Mouse (Mus musculus) brain, embryonic 14.5 days (tissue): ENCODE results near the gene Xrcc6. TPM values are rescaled to one million over a fixed set of nuclear protein-coding genes. Genes with fewer than 3 reads are reported as not detected.
A peak's percentile ranks its signal among the peaks of the same experiment; 100 is the strongest.

Source experiments
- DNase-seq: peaks from one replicate; pipeline ENCODE4 v3.0.0-alpha.2; 2011; ENCODE audit warnings: low read depth
- CTCF ChIP-seq: fragments of 200-500 bp; IDR thresholded peaks from 2 replicates; pipeline ENCODE4 v1.5.1; 2012; ENCODE audit warnings: inconsistent platforms, mild to moderate bottlenecking, moderate library complexity, borderline replicate concordance; ENCODE audit not compliant: insufficient read depth, insufficient read length; ENCODE audit errors: extremely low read depth
- POLR2A ChIP-seq: fragments of 200-500 bp; IDR thresholded peaks from 2 replicates; pipeline ENCODE4 v1.6.1; 2012; ENCODE audit warnings: mild to moderate bottlenecking, inconsistent platforms, borderline replicate concordance; ENCODE audit not compliant: poor library complexity, insufficient read depth, insufficient read length, severe bottlenecking; ENCODE audit errors: extremely low read depth
- polyA plus RNA-seq: library from polyadenylated mRNA; depleted of rRNA; stranded (reverse); fragments of >200 nt; gene quantifications from 2 replicates; pipeline ENCODE4 v1.2.3, GENCODE M21; 2012

Gene Xrcc6
- polyA plus RNA-seq, 1 experiment, result 27.6 TPM

DNA sequence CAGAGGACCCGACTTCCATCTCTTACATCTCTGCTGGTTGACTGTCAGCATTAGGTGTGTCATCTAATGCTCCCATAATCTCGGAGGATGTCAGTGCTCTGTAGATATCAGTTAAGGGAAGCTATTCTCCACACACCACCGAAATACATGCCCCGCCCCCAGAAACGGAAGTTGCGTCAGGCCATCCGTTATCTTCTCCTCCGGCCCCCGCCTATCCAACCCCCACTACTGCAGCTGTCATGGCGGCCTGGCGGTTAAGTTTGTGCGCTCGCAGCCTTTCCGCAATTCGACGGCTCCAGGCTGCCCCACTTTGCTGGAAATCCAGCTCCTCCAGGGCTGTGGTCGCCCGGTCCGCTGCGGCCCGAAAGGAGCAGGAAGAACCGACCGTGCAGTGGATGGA is 7.3 kb upstream of the Xrcc6 start, which contains the start of gene 1700029P11Rik:
Gene 1700029P11Rik, plus strand, starts transcription at position 220 of the 400 bp plus-strand sequence.
- no peak for DNase-seq
- TF ChIP-seq CTCF, result no peak
- no peak for TF ChIP-seq POLR2A

DNA sequence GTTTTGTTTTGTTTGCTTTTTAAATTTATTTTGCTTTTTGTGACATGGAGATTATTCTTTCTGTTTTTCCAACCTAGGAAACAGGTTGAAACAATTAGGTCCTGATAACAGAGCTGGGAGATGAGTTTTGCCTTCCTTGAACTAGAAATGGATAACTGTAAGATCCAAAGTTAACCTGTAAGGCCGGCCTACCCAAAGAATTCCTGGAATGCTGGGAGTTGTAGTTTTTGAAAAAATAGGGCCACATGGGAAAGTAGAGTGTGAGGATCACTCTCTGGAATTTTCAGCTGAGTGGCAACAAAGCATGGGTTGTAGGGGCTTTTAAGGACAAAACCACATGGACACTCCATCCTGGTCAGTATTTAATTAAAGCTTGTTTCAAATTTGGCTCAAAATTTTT is 5.5 kb upstream of the Xrcc6 start:
- no peak for DNase-seq
- TF ChIP-seq CTCF (no peak), POLR2A (no peak)

DNA sequence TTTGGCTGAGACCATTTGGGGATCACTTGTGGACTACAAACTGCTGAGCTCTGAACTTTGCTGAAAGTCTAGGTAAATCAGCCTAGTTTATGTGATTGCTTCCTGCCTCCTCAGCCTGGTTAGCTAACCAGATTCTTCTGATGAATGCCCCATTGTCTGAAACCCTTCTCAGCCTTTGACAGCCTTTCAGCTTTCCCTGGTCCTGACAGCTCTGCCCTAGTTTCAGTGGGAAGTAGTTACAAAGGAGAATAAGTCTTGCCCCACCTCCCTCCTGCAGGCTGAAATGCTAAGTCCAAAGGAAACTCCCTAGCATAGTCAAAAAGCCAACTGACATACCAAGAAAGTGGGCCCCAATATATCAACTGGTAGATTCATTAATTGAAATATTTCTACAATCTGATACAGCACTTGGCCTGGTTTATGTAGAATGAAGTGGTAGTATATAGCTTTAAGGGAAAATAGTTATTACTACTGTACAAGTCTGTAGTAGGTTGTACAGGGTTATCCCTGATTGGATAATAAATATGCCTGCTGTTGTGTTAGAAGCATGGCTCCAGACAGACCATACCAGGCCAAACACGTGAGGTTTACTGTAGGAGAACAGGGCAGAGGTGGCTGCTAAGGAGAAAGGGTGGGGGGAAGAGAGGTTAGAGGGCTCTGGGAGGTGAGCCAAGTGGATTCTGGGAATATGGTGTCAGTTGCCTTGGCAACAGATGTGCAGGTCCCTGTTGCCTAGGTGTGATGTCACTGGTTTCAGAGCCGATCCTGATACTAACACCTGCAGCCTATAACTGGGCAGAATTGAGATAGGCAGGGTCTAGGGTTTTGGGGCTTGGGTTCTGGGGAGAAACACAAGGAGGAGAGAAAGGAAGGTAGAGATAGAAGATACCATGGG is 2.1 kb upstream of the Xrcc6 start:
- DNase-seq, result peak; percentile 82
- no peak for TF ChIP-seq CTCF
- no peak for TF ChIP-seq POLR2A

DNA sequence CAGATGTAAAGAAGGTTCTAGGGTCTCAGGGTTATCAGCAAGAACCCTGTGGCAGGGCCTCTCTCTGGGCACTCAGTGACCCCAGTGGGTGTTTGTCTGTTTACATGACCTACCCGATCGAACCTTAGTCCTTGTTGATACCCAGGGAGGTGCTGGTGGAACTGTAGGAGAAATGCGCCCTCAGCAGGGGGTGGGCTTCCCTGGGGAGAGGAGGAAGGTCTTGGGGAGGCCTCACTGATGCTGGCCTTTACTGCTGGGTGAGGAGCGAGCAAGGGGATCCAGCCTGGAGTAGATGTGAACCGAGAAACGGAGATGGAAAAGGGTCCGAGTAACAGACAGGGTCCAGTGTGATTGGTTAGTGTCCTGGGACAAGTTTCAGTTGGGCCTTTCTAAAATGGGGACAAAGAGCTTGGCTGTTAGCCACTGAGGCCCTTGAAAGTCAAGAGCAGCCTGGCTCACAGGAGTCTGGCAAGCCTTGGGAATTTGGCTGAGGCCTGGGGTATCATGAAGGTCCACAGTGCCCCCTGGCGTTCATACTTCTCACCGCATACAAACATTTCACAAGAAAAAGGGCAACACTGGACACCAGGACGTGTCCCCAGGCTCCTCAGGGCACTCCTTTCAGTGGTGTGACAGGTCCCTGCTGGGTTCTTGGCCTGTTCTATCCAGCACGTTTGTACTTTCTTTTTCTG is 1.9 kb downstream of the Xrcc6 start:
- DNase-seq, result peak; percentile 95
- TF ChIP-seq CTCF (peak; percentile 88), POLR2A (no peak)

DNA sequence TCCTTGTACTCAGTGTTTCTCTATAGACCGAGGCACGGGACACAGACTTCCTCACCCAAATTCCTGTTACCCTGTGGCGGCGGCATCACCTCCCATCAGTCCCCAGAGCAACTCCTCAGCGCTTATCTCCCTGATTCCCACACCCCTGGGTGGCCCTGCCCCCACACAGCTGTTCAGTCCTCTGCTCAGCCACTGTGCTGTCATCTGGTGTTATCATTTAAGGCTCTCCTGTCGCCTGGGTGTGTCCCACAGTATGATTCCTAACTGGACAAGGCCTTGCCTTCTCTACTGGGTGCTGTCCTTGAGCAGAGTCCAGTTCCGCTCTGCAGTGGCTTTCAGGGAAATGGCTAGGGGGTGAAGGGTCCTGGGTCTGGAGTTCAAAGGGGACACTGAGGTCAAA is 2.9 kb downstream of the Xrcc6 start:
- no peak for DNase-seq
- TF ChIP-seq CTCF (no peak), POLR2A (no peak)

DNA sequence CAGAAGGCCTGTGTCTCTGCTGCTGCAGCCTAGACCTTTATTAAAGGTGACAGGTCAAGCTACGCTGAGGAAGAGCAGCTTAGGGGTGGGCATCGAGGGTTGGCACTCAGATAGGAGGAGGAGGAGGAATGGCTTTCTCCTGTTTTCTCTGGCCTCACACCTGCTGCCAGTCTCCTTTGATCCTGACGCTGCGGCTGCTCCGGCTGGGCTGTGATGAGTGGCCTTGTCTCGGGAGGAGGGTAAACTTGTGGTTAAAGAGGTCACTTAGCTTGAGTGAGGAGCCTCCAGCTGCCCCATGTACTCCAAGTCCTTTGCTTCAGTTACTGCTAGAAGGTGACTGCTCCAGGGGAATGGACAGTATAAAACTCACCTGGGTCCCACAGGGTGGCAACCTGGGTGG is 6.4 kb downstream of the Xrcc6 start:
- DNase-seq, result no peak
- TF ChIP-seq CTCF, result no peak

DNA sequence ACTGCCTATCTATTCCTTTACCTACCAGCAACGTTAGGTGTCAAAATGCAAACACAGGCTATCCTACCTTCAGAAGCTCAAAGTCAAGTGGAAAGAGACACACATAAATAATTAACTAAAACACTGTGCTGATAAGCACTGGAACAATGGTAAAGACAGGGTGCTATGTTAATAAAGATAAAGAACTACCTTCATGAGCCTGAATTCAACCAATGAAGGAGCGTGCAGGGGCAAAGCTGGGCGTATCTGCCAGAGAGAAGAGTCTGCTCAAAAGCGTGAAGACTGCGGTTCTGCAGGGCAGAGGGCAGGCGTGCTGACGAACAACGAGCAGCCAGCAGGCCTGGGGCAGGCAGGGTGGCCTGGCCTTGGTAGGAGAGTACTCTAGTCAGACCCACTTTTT is 16.6 kb downstream of the Xrcc6 start:
- DNase-seq, result no peak
- TF ChIP-seq POLR2A (no peak), CTCF (no peak)

DNA sequence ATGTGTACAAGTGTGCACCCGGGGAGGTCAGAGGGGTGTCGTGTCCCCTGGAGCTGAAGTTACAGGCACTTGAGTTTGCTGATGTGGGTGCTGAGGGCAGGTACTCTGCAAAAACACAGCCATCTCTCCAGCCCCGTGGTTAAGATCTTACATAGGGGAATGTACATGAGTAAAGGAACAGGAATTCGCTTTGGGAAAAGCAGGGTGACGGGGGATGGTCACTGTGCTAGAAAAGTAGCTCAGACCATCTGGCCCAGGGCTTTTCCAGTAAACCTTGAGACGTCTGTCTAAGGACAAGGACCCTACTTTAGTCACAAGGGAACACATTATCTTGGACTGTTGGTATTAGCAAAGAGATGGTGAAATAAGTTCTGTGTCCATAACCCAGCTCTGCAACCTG is 24.3 kb downstream of the Xrcc6 start:
- DNase-seq, result no peak
- TF ChIP-seq CTCF, result no peak
- TF ChIP-seq POLR2A, result no peak

DNA sequence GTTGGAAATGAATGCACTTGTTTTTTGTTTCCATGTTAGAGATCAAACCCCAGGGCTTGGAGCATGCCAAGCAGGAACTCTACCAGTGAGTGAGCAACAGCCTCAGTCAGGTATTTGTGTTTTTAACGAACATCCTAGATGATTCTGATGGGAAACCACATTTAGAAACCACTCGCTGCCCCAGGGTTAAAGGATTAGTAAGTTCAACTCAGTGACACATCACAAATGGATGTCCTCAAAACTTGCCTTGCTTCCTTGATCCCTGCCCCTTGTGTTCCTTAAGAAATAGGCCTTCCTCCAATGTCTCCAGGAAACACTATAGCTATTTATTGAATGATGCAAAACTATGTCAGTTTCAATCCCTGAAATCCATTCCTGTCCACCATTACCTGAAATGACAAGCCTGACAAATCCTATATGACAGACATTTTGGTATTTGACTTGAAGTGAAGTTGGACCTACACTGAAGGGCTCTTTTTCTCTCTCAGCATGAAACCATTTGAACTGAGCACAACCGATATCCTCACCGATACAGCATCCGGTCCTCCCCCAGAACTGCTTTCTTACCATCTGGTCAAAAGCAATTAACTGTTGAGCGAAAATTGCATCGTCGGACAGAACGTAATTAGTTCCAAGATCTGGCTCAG is 27.2 kb downstream of the Xrcc6 start:
- TF ChIP-seq CTCF, result no peak
- no peak for TF ChIP-seq POLR2A
- DNase-seq, result no peak

DNA sequence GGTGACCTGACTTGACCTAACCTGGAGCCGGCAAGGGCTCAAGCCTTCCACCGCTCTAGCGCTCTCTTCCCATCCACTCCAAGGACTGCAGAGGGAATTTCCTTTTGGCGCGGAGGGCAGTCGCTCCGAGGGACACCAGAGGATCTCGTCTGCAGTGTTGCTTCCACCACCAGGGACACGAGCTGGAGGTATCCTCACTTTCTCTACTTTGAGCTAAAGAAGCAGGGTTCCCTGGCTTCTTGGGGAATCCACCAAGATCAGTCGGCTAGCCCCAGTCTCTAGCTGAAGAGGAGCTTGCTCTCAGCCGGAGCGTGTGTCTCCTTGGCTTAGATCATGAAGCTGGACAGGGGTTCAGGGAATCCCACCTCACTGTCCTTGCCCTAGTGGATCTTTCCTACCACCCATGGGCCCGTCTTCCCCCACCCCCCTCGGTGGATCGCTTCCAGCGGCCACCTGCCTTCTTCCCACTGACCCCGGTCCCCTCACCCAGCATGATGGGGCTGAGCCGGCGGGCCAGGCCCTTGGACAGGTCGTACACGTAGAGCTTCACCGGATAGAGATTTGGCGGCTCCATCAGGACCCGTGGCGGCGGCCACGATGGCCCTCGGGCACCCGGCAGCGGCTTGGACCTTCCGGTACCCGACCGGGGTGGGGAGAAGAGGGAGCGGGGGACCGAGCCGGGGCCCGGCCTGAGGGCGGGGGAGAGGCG is 27.9 kb downstream of the Xrcc6 start:
- peak; percentile 44 for DNase-seq
- TF ChIP-seq POLR2A (no peak), CTCF (peak; percentile 23; the same call in 1 of the 2 replicates)
